Mouse (Mus musculus): Measurements from ENCODE around the gene Nup93.

Nup93 gene

DNA sequence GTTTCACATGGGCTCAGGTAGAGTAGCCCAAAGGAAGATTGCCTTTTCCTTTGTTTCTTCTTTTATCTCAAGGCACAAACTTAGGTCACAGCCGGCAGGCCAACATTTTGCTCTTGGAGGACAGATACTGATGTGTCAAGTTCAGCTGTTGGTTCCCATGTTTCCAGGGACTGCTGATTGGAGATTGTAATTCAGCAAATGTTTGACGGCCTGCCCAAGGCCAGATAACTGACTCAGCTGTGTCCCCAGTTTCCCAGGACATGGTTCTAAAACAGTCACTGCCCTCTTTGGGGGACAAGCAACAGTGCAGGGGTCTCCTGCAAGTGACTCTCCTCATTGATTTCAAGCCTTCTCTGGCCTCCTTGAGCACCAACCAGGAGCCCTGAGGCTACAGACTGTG lies 105.7 kb downstream of the Nup93 start:
- DNase-seq (ENCODE audit: low spot score) = no peak

DNA sequence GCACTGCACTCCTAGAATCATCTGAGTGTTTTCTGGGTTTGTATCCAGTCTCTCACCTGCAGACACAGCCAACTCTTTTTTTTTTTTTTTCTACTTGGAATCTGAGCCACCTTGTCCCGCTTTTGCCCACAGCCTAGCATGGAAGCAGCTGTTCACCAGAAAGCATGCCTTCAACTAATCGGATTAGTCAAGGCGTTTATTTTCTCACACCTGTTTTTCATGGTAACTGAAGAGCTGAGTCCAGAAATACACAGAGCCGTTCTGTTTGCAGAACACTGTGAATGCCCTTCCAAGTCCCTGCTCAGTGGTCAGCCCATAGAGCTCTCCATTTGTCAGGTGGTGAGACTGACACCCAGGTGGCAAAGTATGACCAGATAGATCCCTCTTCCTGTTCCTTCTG lies 107.7 kb downstream of the Nup93 start:
- DNase-seq (ENCODE audit: low spot score) = no peak

GRCm38 (mm10) chr8:94323041-94323440 lies 108.7 kb downstream of the Nup93 start:
- DNase-seq (ENCODE audit: low spot score) = no peak

DNA sequence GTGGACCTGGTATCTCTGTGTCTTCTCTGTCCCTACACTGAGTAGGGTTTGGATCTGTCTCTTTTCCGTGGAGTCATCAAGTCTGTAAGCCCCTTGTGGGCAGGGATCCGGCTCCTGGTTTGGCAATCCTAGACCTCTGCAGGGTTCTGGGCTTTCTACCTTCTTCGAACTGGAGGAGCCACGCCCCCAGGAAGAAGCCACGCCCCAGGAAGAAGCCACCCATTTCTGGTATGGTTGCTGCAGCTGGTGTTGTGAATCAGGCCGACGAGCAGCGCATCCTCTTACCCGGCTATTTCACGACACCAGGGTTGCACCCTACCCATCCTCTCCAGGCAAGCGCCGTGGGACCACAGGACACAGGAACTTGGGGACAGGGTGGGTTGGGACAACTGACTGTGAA lies 109.7 kb downstream of the Nup93 start:
- DNase-seq (ENCODE audit: low spot score) = no peak

DNA sequence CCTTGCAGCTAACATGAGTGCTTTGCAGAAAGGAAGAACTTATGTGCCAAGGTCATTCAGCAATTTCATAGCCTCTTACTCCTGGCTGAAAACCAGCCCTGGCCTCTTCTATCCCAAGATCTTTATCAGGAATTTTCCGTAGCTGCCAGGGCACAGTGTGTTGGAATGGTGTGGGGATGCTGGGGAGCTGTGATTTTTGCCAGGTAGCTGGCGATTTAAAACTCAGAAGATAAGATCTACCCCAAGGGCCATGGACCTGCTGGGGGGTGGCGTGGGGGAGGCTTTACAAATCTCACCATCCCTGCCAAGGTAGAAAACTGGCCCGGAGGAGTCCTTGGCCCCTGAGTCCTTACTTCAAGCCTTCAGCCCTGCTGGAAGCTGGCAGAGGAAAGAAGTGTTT lies 111.7 kb downstream of the Nup93 start:
- DNase-seq (ENCODE audit: low spot score) = no peak

DNA sequence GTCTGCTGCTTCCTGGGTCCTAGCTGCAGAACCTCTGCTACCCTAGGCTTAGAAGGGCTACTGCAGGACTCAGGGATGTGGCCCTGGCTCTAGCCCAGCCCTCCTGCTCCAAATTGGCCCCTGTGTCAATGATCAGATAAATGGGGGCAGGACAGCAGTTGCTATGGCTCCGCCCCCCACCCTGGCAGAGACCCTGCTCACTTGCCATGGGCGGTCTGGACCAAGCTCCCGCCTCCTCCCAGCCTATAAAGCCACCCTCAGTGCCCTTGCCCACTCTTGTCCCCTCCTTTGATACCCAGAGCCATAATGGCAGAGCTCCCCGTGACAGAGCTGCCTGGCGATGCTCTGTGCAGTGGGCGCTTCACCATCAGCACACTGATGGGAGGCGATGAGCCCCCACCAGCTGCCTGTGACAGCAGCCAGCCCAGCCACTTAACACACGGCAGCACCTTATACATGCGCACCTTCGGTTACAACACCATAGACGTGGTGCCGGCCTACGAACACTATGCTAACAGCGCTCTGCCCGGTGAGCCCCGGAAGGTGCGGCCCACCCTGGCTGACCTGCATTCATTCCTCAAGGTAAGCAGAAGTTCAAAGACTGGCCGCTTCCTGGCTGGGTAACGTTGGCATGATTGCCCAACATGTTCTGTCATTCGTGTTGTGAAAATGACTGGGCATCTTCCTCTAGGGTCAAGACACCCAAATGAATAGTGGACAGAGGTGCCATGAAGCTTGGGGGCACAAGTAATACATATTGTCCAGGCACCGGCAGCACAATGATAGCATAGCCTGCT lies 114.8 kb downstream of the Nup93 start, which contains the start of gene Slc12a3:
Gene Slc12a3, plus strand, starts transcription at position 270 of the 797 bp plus-strand sequence.
- no peak for DNase-seq (ENCODE audit: low spot score)

DNA sequence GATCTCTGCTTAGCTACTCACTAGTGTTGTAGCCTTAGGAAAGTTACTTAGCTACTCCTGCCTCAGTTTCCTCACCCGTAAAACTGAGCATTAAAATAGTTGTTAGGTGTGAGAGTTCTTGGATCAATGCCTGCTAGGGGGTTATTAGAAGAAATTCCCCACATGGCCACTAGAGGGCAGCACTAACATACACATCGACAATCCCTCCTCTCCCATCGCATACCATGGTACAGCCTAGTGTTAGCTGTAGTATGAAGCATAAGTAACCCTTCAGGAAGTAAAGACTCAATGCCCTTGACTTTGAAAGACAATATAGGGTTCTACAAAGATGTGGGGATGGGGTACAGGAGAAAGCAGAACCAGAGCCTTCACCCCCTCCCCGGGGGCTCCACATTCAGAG lies 116.4 kb downstream of the Nup93 start:
- DNase-seq (ENCODE audit: low spot score) = peak; percentile 55

- DNase-seq (ENCODE audit: low spot score) = no peak
These were observed 119.0 kb downstream of the Nup93 start for GRCm38 (mm10) chr8:94333345-94333744.

- DNase-seq (ENCODE audit: low spot score) = no peak
These were observed 123.2 kb downstream of the Nup93 start for GRCm38 (mm10) chr8:94337559-94337958.

DNA sequence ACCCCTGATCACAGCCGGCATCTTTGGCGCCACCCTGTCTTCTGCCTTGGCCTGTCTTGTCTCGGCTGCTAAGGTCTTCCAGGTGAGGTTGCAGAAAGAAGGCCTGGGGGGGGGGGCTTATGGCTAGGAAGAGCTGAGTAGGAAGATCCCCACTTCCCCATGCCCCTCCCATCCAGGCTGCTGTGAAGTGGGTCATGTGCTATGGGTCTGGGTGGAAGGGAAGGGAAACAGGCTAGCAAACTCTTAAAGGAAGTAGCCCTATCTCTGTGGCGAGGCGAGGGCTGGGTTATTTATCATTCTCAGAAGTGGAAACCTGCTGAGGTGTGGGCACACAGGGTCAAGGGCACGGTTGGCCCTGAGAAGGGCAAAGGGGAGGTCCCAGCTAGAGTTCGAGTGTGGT lies 126.4 kb downstream of the Nup93 start:
- DNase-seq (ENCODE audit: low spot score) = no peak

DNA sequence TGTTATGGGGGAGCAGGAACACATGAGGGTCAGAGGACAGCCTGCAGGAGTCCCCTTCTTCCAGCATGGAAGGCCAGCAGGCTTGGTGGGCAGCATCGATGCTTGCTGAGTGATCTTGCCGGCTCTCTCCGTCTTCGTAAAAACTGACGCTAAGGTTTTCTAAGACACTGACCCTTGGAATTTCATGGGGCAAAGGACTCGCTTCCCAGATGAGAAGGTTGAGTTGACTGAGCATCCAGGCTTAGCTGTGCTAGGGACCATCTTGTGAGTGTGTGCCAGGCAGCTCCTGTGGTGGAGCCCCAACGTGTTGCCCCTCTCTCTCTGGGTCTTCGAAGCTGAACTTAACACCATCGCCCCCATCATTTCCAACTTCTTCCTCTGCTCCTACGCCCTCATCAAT lies 128.3 kb downstream of the Nup93 start:
- DNase-seq (ENCODE audit: low spot score) = no peak

- DNase-seq (ENCODE audit: low spot score) = peak; percentile 28
These were observed 128.9 kb downstream of the Nup93 start for GRCm38 (mm10) chr8:94343290-94343689.

DNA sequence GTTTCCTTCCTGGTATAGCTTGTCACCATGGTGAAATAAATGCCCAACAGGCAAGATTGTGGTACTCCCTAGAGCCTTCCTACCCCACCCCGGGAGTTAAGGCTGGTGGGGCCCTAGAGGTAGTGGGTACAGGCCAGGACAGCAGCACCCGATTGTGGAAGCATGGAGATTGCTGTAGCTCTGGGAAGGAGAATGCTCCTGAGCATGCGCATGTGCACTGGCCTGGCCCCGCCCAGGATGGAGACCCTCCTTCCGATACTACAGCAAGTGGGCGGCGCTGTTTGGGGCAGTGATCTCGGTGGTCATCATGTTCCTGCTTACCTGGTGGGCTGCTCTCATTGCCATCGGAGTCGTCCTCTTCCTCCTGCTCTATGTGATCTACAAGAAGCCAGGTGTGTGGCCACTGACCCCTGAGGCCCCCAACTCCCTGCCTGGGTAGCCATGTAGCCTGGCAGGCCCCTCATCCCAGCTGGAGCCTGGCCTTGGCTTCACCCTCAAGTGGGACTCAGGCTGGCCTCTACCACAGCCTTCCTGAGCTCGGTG lies 129.5 kb downstream of the Nup93 start:
- no peak for DNase-seq (ENCODE audit: low spot score)

GRCm38 (mm10) chr8:94345657-94346056 lies 131.3 kb downstream of the Nup93 start:
- no peak for DNase-seq (ENCODE audit: low spot score)

DNA sequence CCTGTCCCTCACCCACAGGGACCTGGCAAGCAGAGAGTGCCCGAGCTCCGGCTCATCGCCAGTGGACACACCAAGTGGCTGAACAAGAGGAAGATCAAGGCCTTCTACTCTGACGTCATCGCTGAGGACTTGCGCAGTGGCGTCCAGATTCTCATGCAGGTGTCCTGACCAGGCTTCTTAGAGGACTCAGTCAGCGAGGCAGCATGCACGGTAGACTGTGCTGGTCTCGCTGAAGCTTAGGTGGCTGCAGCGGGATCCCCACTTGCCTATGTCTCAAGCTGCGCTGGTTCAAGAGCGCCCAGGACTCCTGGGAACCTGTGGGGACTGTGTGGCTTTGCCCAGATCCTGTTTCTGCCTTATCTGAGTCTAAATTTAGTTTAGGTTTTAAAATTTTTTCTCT lies 131.9 kb downstream of the Nup93 start:
- DNase-seq (ENCODE audit: low spot score) = no peak

DNA sequence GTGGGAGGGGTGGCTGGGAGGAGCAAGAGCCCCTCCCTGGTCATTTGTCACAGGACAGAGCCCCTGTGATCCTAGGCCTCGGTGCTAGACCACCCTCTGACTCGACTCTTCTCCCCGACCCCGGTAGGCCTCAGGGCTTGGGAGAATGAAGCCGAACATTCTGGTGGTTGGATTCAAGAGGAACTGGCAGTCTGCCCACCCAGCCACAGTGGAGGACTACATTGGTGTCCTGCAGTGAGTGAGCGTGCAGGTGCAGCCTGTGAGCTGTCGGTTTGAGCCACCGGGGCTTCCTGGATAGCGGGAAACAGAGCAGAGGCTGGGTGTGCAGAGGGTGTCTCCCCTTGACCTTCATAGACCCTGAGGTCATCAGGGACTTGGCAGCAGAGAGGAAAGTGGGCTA lies 134.1 kb downstream of the Nup93 start:
- no peak for DNase-seq (ENCODE audit: low spot score)

GRCm38 (mm10) chr8:94354069-94354531 lies 139.7 kb downstream of the Nup93 start:
- peak; percentile 79 for DNase-seq (ENCODE audit: low spot score)

GRCm38 (mm10) chr8:94354571-94354970 lies 140.2 kb downstream of the Nup93 start:
- no peak for DNase-seq (ENCODE audit: low spot score)

DNA sequence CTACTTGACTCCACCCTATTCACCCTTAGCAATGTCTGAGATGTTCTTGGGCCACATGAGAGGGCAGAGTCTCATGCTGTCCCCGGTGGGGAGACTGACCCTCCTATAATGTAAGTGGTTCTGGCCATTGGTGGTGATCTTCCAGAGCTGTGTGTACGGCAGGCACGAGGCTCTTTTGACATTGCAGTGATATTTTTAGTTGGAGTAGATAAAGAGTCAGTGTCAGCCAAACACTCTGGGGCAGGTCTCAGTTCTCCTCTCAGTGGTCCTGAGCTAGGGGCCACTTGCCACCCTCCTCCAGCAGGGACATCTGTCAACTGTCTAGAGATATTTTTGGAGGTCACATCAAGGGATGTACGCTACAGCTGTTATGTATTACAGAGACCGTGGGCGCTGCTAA lies 142.9 kb downstream of the Nup93 start:
- DNase-seq (ENCODE audit: low spot score) = no peak

- no peak for DNase-seq (ENCODE audit: low spot score)
These were observed 144.2 kb downstream of the Nup93 start for GRCm38 (mm10) chr8:94358541-94358940.

- no peak for DNase-seq (ENCODE audit: low spot score)
These were observed 147.5 kb downstream of the Nup93 start for GRCm38 (mm10) chr8:94361774-94362431.

DNA sequence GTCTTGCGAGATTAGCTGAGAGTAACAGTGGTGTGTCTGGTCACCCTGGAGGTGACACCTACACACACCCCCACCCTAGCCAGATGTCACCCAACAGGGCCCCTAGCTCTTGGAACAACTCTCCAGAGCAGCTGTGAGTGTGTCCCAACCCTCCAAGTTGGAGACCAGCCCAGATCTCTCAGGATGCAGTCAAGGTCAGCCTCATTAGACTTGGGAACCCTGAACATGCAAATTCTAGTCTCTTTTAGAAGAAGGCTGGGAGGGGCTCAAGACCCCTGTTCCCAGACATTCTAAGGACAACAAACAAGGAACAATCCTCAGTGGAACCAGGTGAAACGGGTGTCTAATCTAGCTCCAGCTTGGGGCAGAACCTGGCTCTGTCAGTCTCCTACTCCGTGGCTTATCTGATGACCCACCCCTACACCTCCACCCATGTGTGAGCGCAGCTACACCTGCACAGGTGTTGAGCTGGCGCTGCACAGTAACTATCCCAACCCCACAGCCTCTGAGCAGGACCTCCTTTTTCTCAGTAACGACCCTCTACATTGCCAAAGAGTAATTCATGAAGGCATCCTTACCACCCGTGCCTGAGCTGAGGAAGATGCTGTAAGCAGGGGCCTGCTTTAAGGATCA lies 148.4 kb downstream of the Nup93 start:
- DNase-seq (ENCODE audit: low spot score) = no peak

DNA sequence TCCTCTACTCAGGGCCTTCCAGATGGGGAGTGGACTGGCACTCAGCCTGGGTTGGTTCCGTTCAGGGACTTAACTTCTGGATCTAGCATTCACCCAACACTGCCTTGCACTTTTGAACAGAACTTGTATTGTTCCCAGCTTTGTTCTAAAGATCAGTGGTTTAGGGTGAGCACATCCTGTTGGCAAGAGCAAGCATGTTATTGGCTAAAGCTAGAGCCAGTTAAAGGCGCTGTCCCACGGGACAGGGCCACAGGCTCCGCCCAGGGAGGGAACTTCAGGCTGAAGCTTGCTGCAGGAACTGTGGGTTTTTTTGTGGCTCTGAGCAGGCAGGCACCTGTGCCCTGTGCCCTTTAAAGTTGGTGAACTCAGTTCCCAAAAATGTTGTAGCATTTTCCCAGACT lies 148.9 kb downstream of the Nup93 start:
- no peak for DNase-seq (ENCODE audit: low spot score)
